In genomic region chr2:130414094-130414856, GRCm38 (mm10) we compare ENCODE assay signal across 20 mouse cellular contexts. TPM values are rescaled to one million over a fixed set of nuclear protein-coding genes. Genes with fewer than 3 reads are reported as not detected.
DNase-seq lines count a peak whose midpoint lies in the region; ATAC-seq and TF ChIP-seq lines count a peak whose summit lies in the region.
"Had no signal": no experiment of that assay in that cellular context is flagged by ENCODE, and none has a peak within 500 bp of the region (broad histone marks: within the 10 kb centered on the region; RNA-seq: fewer than 3 reads in every experiment).

No protein-coding gene starts in this region.

- H3K27me3 ChIP-seq in hindbrain, postnatal 0 days (ENCODE audit: insufficient read depth, low read length), result no peaks in the 10 kb centered on the region
- no peaks in the 10 kb centered on the region for H3K27me3 ChIP-seq in hindbrain, embryonic 11.5 days (ENCODE audit: control insufficient read depth, insufficient read depth, low read length)
- H3K27me3 ChIP-seq: embryonic facial prominence, embryonic 12.5 days; intestine, embryonic 15.5 days; limb, embryonic 13.5 days; neural tube, embryonic 15.5 days had no signal

- DNase-seq in hindbrain, postnatal 0 days (ENCODE audit: low spot score), result no peak
- no peak for DNase-seq in hindbrain, embryonic 11.5 days (ENCODE audit: low spot score)
- peak; percentile 24 for DNase-seq in lung, postnatal 36 days
- DNase-seq in lung, postnatal 25 days (ENCODE audit: low spot score), result no peak
- DNase-seq in ES-CJ7 (ENCODE audit: low read depth, low spot score), result peak; percentile 20
- no peak for DNase-seq in natural killer cell, adult 2 months (ENCODE audit: low spot score in 2 of 2)
- DNase-seq: adrenal gland, adult 8-10 months; cerebellum, postnatal 14 days; heart, postnatal 36 days; lung, postnatal 14 days; right cerebral cortex, adult 18-20 months had no signal

- H3K4me2 ChIP-seq in hindbrain, postnatal 0 days (ENCODE audit: low read depth, low read length), result no peak overlapping the region
- no peak overlapping the region for H3K4me2 ChIP-seq in hindbrain, embryonic 11.5 days (replicated peaks; ENCODE audit: low read depth, low read length)
- H3K4me2 ChIP-seq: embryonic facial prominence, embryonic 12.5 days; intestine, embryonic 15.5 days; limb, embryonic 13.5 days; neural tube, embryonic 15.5 days had no signal

- no peak overlapping the region for H3K4me3 ChIP-seq in hindbrain, postnatal 0 days (ENCODE audit: low read length)
- H3K4me3 ChIP-seq in hindbrain, embryonic 11.5 days (ENCODE audit: low read depth, low read length), result no peak overlapping the region
- H3K4me3 ChIP-seq: embryonic facial prominence, embryonic 12.5 days; forebrain, embryonic 10.5 days; intestine, embryonic 15.5 days; limb, embryonic 13.5 days; neural tube, embryonic 15.5 days had no signal

- H3K9me3 ChIP-seq in hindbrain, postnatal 0 days (ENCODE audit: low read length), result no peaks in the 10 kb centered on the region
- no peaks in the 10 kb centered on the region for H3K9me3 ChIP-seq in hindbrain, embryonic 11.5 days (ENCODE audit: control insufficient read depth, low read length)
- H3K9me3 ChIP-seq: embryonic facial prominence, embryonic 12.5 days; forebrain, embryonic 10.5 days; intestine, embryonic 15.5 days; limb, embryonic 13.5 days; neural tube, embryonic 15.5 days had no signal

- no peak overlapping the region for H3K27ac ChIP-seq in hindbrain, postnatal 0 days
- H3K27ac ChIP-seq in hindbrain, embryonic 11.5 days (ENCODE audit: low read depth, low read length), result no peak overlapping the region
- H3K27ac ChIP-seq: embryonic facial prominence, embryonic 12.5 days; forebrain, embryonic 10.5 days; intestine, embryonic 15.5 days; limb, embryonic 13.5 days; neural tube, embryonic 15.5 days had no signal

- no peaks in the 10 kb centered on the region for H3K4me1 ChIP-seq in hindbrain, postnatal 0 days (ENCODE audit: insufficient read depth, low read length)
- no peaks in the 10 kb centered on the region for H3K4me1 ChIP-seq in hindbrain, embryonic 11.5 days (replicated peaks; ENCODE audit: control insufficient read depth, insufficient read depth, low read length)
- H3K4me1 ChIP-seq: embryonic facial prominence, embryonic 12.5 days; intestine, embryonic 15.5 days; neural tube, embryonic 15.5 days had no signal

- H3K9ac ChIP-seq in hindbrain, postnatal 0 days (replicated peaks; ENCODE audit: low read length), result no peak overlapping the region
- no peak overlapping the region for H3K9ac ChIP-seq in hindbrain, embryonic 11.5 days (ENCODE audit: low read depth, low read length)
- H3K9ac ChIP-seq: embryonic facial prominence, embryonic 12.5 days; intestine, embryonic 15.5 days; limb, embryonic 13.5 days; neural tube, embryonic 15.5 days had no signal

- TF ChIP-seq CTCF in hindbrain, postnatal 0 days (IDR thresholded peaks at IDR 0.05; ENCODE audit: low read depth), result 0 out of 2 replicates have a peak, but pooled peaks have one; percentile 17

- ATAC-seq in hindbrain, postnatal 0 days, result no peak
- ATAC-seq in hindbrain, embryonic 11.5 days (ENCODE audit: low FRiP score), result no peak
- ATAC-seq in common myeloid progenitor, adult 5-6 weeks (replicated peaks; ENCODE audit: low read depth, poor library complexity, severe bottlenecking), result peak; percentile 59
- ATAC-seq in monocyte, adult 5-6 weeks (replicated peaks; ENCODE audit: insufficient number of reproducible peaks, low FRiP score, low TSS enrichment, poor library complexity, severe bottlenecking), result no peak
- ATAC-seq: intestine, embryonic 15.5 days had no signal

- H3K36me3 ChIP-seq in hindbrain, postnatal 0 days (ENCODE audit: insufficient read depth, low read length), result no peaks in the 10 kb centered on the region
- no peaks in the 10 kb centered on the region for H3K36me3 ChIP-seq in hindbrain, embryonic 11.5 days (ENCODE audit: control insufficient read depth, insufficient read depth, low read length)
- H3K36me3 ChIP-seq: intestine, embryonic 15.5 days had no signal

- 74% methylated on average over 6 of the region's 6 CpGs for WGBS in hindbrain, postnatal 0 days
- 71% methylated on average over 6 of the region's 6 CpGs for WGBS in hindbrain, embryonic 11.5 days

RNA-seq across cellular contexts. Expression of gene Tmem239, which starts 8.0 kb away (rescaled TPM):
- total RNA-seq in hindbrain, postnatal 0 days (2014; rRNA removed), result not detected in 2 replicates
- not detected in 2 replicates for polyA plus RNA-seq in hindbrain, postnatal 0 days (2015; fragmentation: Nextera tagmentation; extraction: Ambion mirVana)
- polyA plus RNA-seq in hindbrain, embryonic 11.5 days (2014; fragmentation: Nextera tagmentation; extraction: Ambion mirVana), result not detected in 2 replicates
- not detected in 2 replicates for total RNA-seq in common myeloid progenitor, adult 5-6 weeks (2017)
- not detected in 3 replicates for total RNA-seq in monocyte, adult 5-6 weeks (2017)
- total RNA-seq: adrenal gland, adult 8-10 months; gastrocnemius, adult 8-10 months; heart, postnatal 36 days had no signal
- polyA plus RNA-seq: forebrain, embryonic 10.5 days; intestine, embryonic 15.5 days; limb, embryonic 13.5 days; neural tube, embryonic 15.5 days; spleen, adult 2 months had no signal

RNA-seq across cellular contexts. Expression of gene 1700020A23Rik, which starts 9.2 kb away (rescaled TPM):
- not detected in 2 replicates for total RNA-seq in hindbrain, postnatal 0 days (2014; rRNA removed)
- 0.49 TPM in 1 of 2 replicates, not detected in the other for polyA plus RNA-seq in hindbrain, postnatal 0 days (2015; fragmentation: Nextera tagmentation; extraction: Ambion mirVana)
- not detected in 2 replicates for polyA plus RNA-seq in hindbrain, embryonic 11.5 days (2014; fragmentation: Nextera tagmentation; extraction: Ambion mirVana)
- not detected in 2 replicates for total RNA-seq in common myeloid progenitor, adult 5-6 weeks (2017)
- total RNA-seq in monocyte, adult 5-6 weeks (2017), result not detected in 3 replicates
- total RNA-seq: gastrocnemius, adult 8-10 months; heart, postnatal 36 days had no signal
- polyA plus RNA-seq: embryonic facial prominence, embryonic 12.5 days; intestine, embryonic 15.5 days; limb, embryonic 13.5 days; spleen, adult 2 months had no signal

RNA-seq across cellular contexts. Expression of gene Gm28372, which starts 9.2 kb away (rescaled TPM):
- not detected in 2 replicates for total RNA-seq in hindbrain, postnatal 0 days (2014; rRNA removed)
- polyA plus RNA-seq in hindbrain, postnatal 0 days (2015; fragmentation: Nextera tagmentation; extraction: Ambion mirVana), result 0.20 TPM in 2 replicates
- polyA plus RNA-seq in hindbrain, embryonic 11.5 days (2014; fragmentation: Nextera tagmentation; extraction: Ambion mirVana), result not detected in 2 replicates
- total RNA-seq in common myeloid progenitor, adult 5-6 weeks (2017), result not detected in 2 replicates
- not detected in 3 replicates for total RNA-seq in monocyte, adult 5-6 weeks (2017)
- total RNA-seq: adrenal gland, adult 8-10 months; gastrocnemius, adult 8-10 months; heart, postnatal 36 days had no signal
- polyA plus RNA-seq: embryonic facial prominence, embryonic 12.5 days; intestine, embryonic 15.5 days; spleen, adult 2 months had no signal

RNA-seq across cellular contexts. Expression of gene Vps16, which starts 9.9 kb away (rescaled TPM):
- total RNA-seq in hindbrain, postnatal 0 days (2014; rRNA removed), result 50.4 and 63.3 TPM in 2 replicates
- polyA plus RNA-seq in hindbrain, postnatal 0 days (2015; fragmentation: Nextera tagmentation; extraction: Ambion mirVana), result 89.5 and 94.0 TPM in 2 replicates
- 70.2 and 78.5 TPM in 2 replicates for polyA plus RNA-seq in hindbrain, embryonic 11.5 days (2014; fragmentation: Nextera tagmentation; extraction: Ambion mirVana)
- 111 and 115 TPM in 2 replicates for total RNA-seq in common myeloid progenitor, adult 5-6 weeks (2017)
- total RNA-seq in monocyte, adult 5-6 weeks (2017), result 199 to 267 TPM (median 223 TPM) in 3 replicates

RNA-seq across cellular contexts. Expression of gene Pced1a, which starts 10.2 kb away (rescaled TPM):
- total RNA-seq in hindbrain, postnatal 0 days (2014; rRNA removed), result 19.5 and 20.4 TPM in 2 replicates
- 10.3 and 10.7 TPM in 2 replicates for polyA plus RNA-seq in hindbrain, postnatal 0 days (2015; fragmentation: Nextera tagmentation; extraction: Ambion mirVana)
- 8.1 and 10.3 TPM in 2 replicates for polyA plus RNA-seq in hindbrain, embryonic 11.5 days (2014; fragmentation: Nextera tagmentation; extraction: Ambion mirVana)
- total RNA-seq in common myeloid progenitor, adult 5-6 weeks (2017), result 9.0 and 14.7 TPM in 2 replicates
- 20.8 to 40.3 TPM (median 22.5 TPM) in 3 replicates for total RNA-seq in monocyte, adult 5-6 weeks (2017)

Comparison
In these comparisons a context has a peak if more than half of its experiments do, and no peak if none do; other contexts are left out.
1. DNase-seq: peak in lung, postnatal 36 days (single experiment) and ES-CJ7 (single experiment); none in hindbrain, postnatal 0 days (single experiment), hindbrain, embryonic 11.5 days (single experiment), lung, postnatal 25 days (single experiment) and natural killer cell, adult 2 months (0 of 2).